Mouse (Mus musculus) small intestine, adult 2 months (tissue): ENCODE results near the gene Dapk1. TPM values are rescaled to one million over a fixed set of nuclear protein-coding genes. Genes with fewer than 3 reads are reported as not detected.

Source experiments
- H3K27ac ChIP-seq: fragments of 200-500 bp; 2 replicates; pipeline ENCODE4 v1.5.1; 2012; ENCODE audit warnings: low read depth, low read length, control low read depth, inconsistent platforms; ENCODE audit not compliant: insufficient read depth
- H3K27me3 ChIP-seq: fragments of 200-500 bp; 2 replicates; pipeline ENCODE4 v1.6.1; 2012; ENCODE audit warnings: mild to moderate bottlenecking, moderate library complexity, low read length, inconsistent platforms; ENCODE audit not compliant: control insufficient read depth, insufficient read depth
- H3K36me3 ChIP-seq: fragments of 200-500 bp; 2 replicates; pipeline ENCODE4 v1.6.1; 2012; ENCODE audit warnings: mild to moderate bottlenecking, low read length, control low read depth, inconsistent platforms; ENCODE audit not compliant: control insufficient read depth, insufficient read depth
- H3K4me1 ChIP-seq: fragments of 200-500 bp; 2 replicates; pipeline ENCODE4 v1.6.1; 2012; ENCODE audit warnings: low read length, inconsistent platforms, mixed read lengths; ENCODE audit not compliant: control insufficient read depth, insufficient read depth, insufficient read length
- H3K4me3 ChIP-seq: fragments of 200-500 bp; 2 replicates; pipeline ENCODE4 v1.5.1; 2012; ENCODE audit warnings: low read depth, mild to moderate bottlenecking, control low read depth, inconsistent platforms, low read length, moderate library complexity
- CTCF ChIP-seq: fragments of 200-500 bp; IDR thresholded peaks from 2 replicates; pipeline ENCODE4 v1.5.1; 2012; ENCODE audit warnings: low read depth, mild to moderate bottlenecking, control low read depth, inconsistent platforms, low read length, moderate library complexity, mixed read lengths; ENCODE audit not compliant: insufficient replicate concordance, insufficient read length; ENCODE audit errors: extremely low read depth
- POLR2A ChIP-seq: fragments of 200-500 bp; IDR thresholded peaks from 2 replicates; pipeline ENCODE4 v1.6.1; 2012; ENCODE audit warnings: low read depth, mild to moderate bottlenecking, control low read depth, inconsistent platforms, low read length, moderate library complexity
- WGBS: fragments of 180-500 bp; shearing (Covaris S2); methylation state at CpG from one replicate; pipeline ENCODE4 v1.1.7; 2018; 5-methylcytosine and 5-hydroxymethylcytosine counted together
- polyA plus RNA-seq: library from polyadenylated mRNA; depleted of rRNA; stranded (reverse); fragments of >200 nt; gene quantifications from 2 replicates; pipeline ENCODE4 v1.2.3, GENCODE M21; 2012

Gene Dapk1
- polyA plus RNA-seq, 1 experiment = 12.9 TPM

GRCm38 (mm10) chr13:60650000-60650399 is 48.3 kb downstream of the Dapk1 start:
- WGBS = 87% methylated on average over 11 of the region's 11 CpGs

GRCm38 (mm10) chr13:60654017-60654565 is 52.3 kb downstream of the Dapk1 start:
- WGBS = 73% methylated on average over 2 of the region's 2 CpGs
- no peak overlapping the region for H3K27ac ChIP-seq
- no peak overlapping the region for H3K4me3 ChIP-seq
- no peaks in the 10 kb centered on the region for H3K27me3 ChIP-seq
- no peaks in the 10 kb centered on the region for H3K36me3 ChIP-seq
- no peaks in the 10 kb centered on the region for H3K4me1 ChIP-seq
- TF ChIP-seq CTCF (no peak), POLR2A (no peak)

More at GRCm38 (mm10) chr13:60650000-60650399, 48.3 kb downstream of the Dapk1 start:
- Histone ChIP-seq H3K27ac (no peak overlapping the region), H3K4me3 (no peak overlapping the region), H3K27me3 (no peaks in the 10 kb centered on the region), H3K4me1 (no peaks in the 10 kb centered on the region), H3K36me3 (no peaks in the 10 kb centered on the region)
- no peak for TF ChIP-seq CTCF
- no peak for TF ChIP-seq POLR2A

GRCm38 (mm10) chr13:60655246-60655645 is 53.5 kb downstream of the Dapk1 start:
- Histone ChIP-seq H3K4me1 (no peaks in the 10 kb centered on the region), H3K27me3 (no peaks in the 10 kb centered on the region), H3K36me3 (no peaks in the 10 kb centered on the region), H3K4me3 (no peak overlapping the region), H3K27ac (no peak overlapping the region)
- TF ChIP-seq CTCF (no peak), POLR2A (no peak)
- 74% methylated on average over 3 of the region's 3 CpGs for WGBS

- H3K27me3 ChIP-seq = no peaks in the 10 kb centered on the region
- TF ChIP-seq CTCF (no peak), POLR2A (no peak)
- 0 out of 2 replicates have a peak overlapping the region, but pooled peaks have one; percentile 25 for H3K27ac ChIP-seq
- no peaks in the 10 kb centered on the region for H3K4me1 ChIP-seq
- no peak overlapping the region for H3K4me3 ChIP-seq
- 77% methylated on average over 1 of the region's 1 CpGs for WGBS
- H3K36me3 ChIP-seq = no peaks in the 10 kb centered on the region
Measured at GRCm38 (mm10) chr13:60659600-60659999, 57.9 kb downstream of the Dapk1 start.

GRCm38 (mm10) chr13:60660056-60660455 is 58.3 kb downstream of the Dapk1 start:
- Histone ChIP-seq H3K4me3 (no peak overlapping the region), H3K4me1 (no peaks in the 10 kb centered on the region), H3K27me3 (no peaks in the 10 kb centered on the region), H3K27ac (peak overlapping the region; percentile 34; the same call in 1 of the 2 replicates), H3K36me3 (no peaks in the 10 kb centered on the region)
- no peak for TF ChIP-seq CTCF
- no peak for TF ChIP-seq POLR2A
- WGBS = 59% methylated on average over 2 of the region's 2 CpGs

GRCm38 (mm10) chr13:60660711-60661261 is 59.0 kb downstream of the Dapk1 start:
- 79% methylated on average over 9 of the region's 9 CpGs for WGBS
- no peaks in the 10 kb centered on the region for H3K4me1 ChIP-seq
- H3K27ac ChIP-seq = peak overlapping the region; percentile 34; the same call in 1 of the 2 replicates

GRCm38 (mm10) chr13:60662493-60663177 is 60.9 kb downstream of the Dapk1 start:
- Histone ChIP-seq H3K27ac (no peak overlapping the region), H3K4me1 (no peaks in the 10 kb centered on the region), H3K4me3 (no peak overlapping the region), H3K27me3 (no peaks in the 10 kb centered on the region), H3K36me3 (no peaks in the 10 kb centered on the region)
- WGBS = 41% methylated on average over 8 of the region's 8 CpGs
- TF ChIP-seq POLR2A = no peak
- TF ChIP-seq CTCF = no peak

More at GRCm38 (mm10) chr13:60660711-60661261, 59.0 kb downstream of the Dapk1 start:
- no peaks in the 10 kb centered on the region for H3K36me3 ChIP-seq
- no peak overlapping the region for H3K4me3 ChIP-seq
- H3K27me3 ChIP-seq = no peaks in the 10 kb centered on the region
- TF ChIP-seq POLR2A = no peak
- TF ChIP-seq CTCF = no peak
